Mouse (Mus musculus) heart, adult 2 months (tissue): ENCODE data around the gene Gm10718. TPM values are rescaled to one million over a fixed set of nuclear protein-coding genes. Genes with fewer than 3 reads are reported as not detected.
"Not testable (repeated sequence)": the region's sequence is repeated elsewhere in the genome, so short reads cannot be mapped to it uniquely, and the experiment has no call there.

Experiments
- DNase-seq, 2 experiments: peaks; one replicate each; pipeline ENCODE4 v3.0.0; 2021
- H3K27ac ChIP-seq: fragments of 200-600 bp; 2 replicates; pipeline ENCODE4 v1.8.1; 2022
- H3K27me3 ChIP-seq: fragments of 200-500 bp; 2 replicates; pipeline ENCODE4 v1.6.1; 2012; ENCODE audit warnings: mild to moderate bottlenecking, low read length, inconsistent platforms, mixed read lengths; ENCODE audit not compliant: control insufficient read depth, insufficient read depth
- H3K36me3 ChIP-seq: fragments of 200-500 bp; 2 replicates; pipeline ENCODE4 v1.6.1; 2012; ENCODE audit warnings: low read length, inconsistent platforms; ENCODE audit not compliant: control insufficient read depth, insufficient read depth
- H3K4me1 ChIP-seq: fragments of 200-500 bp; 2 replicates; pipeline ENCODE4 v1.6.1; 2011; ENCODE audit warnings: low read length; ENCODE audit not compliant: control insufficient read depth, insufficient read depth
- H3K4me3 ChIP-seq: fragments of 200-600 bp; 2 replicates; pipeline ENCODE4 v1.8.1; 2022
- H3K79me2 ChIP-seq: fragments of 200-500 bp; replicated peaks from 2 replicates; pipeline ENCODE4 v1.6.1; 2012; ENCODE audit warnings: mild to moderate bottlenecking, inconsistent platforms, low read length, moderate library complexity, mixed read lengths; ENCODE audit not compliant: control insufficient read depth, insufficient read depth
- H3K9ac ChIP-seq: fragments of 200-500 bp; 2 replicates; pipeline ENCODE4 v1.6.1; 2012; ENCODE audit warnings: low read depth, mild to moderate bottlenecking, control low read depth, inconsistent platforms, low read length, mixed read lengths
- WGBS: fragments of 180-500 bp; shearing (Covaris S2); methylation state at CpG from one replicate; pipeline ENCODE4 v1.1.7; 2018; 5-methylcytosine and 5-hydroxymethylcytosine counted together
- intact Hi-C: fragments of 180-260 bp; cut with DNase I; formaldehyde crosslinking; loops from one replicate; pipeline ENCODE4 v1.15.1; 2025
- polyA plus RNA-seq: library from polyadenylated mRNA; depleted of rRNA; stranded (reverse); fragments of >200 nt; gene quantifications from 2 replicates; pipeline ENCODE4 v1.2.3, GENCODE M21; 2012
- total RNA-seq, 2 experiments: library from RNA; stranded (reverse); gene quantifications; 2 replicates each; pipeline ENCODE4 v1.2.3; 2021

The Gm10718 gene
- total and polyA plus RNA-seq, 3 experiments, result 0.60 to 0.75 TPM; not detected in 1

- H3K27me3 ChIP-seq, DNase-seq, H3K79me2 ChIP-seq, H3K9ac ChIP-seq, H3K27ac ChIP-seq, H3K36me3 ChIP-seq, H3K4me3 ChIP-seq, H3K4me1 ChIP-seq, intact Hi-C loops: not testable (repeated sequence)
- WGBS, result 82% methylated on average over 3 of the region's 7 CpGs
Measured at GRCm38 (mm10) chr9:3012054-3012621, 11.2 kb upstream of the Gm10718 start.

DNA sequence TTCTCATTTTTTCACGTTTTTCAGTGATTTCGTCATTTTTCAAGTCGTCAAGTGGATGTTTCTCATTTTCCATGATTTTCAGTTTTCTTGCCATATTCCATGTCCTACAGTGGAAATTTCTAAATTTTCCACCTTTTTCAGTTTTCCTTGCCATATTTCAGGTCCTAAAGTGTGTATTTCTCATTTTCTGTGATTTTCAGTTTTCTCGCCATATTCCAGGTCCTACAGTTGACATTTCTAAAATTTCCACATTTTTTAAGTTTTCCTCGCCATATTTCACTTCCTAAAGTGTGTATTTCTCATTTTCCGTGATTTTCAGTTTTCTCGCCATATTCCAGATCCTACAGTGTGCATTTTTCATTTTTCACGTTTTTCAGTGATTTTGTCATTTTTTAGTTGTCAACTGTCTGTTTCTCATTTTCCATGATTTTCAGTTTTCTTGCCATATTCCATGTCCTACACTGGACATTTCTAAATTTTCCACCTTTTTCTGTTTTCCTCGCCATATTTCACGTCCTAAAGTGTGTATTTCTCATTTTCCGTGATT, 10.5 kb upstream of the Gm10718 start, which contains the start of gene Gm10721:
TSS of gene Gm10721 (plus strand) at position 408 of the 547 bp plus-strand sequence.
- intact Hi-C loops, H3K36me3 ChIP-seq, H3K4me3 ChIP-seq, H3K27ac ChIP-seq, H3K9ac ChIP-seq, H3K4me1 ChIP-seq, H3K79me2 ChIP-seq, DNase-seq, H3K27me3 ChIP-seq: not testable (repeated sequence)
- no CpG with 5 or more reads among the region's 11 CpGs for WGBS

DNA sequence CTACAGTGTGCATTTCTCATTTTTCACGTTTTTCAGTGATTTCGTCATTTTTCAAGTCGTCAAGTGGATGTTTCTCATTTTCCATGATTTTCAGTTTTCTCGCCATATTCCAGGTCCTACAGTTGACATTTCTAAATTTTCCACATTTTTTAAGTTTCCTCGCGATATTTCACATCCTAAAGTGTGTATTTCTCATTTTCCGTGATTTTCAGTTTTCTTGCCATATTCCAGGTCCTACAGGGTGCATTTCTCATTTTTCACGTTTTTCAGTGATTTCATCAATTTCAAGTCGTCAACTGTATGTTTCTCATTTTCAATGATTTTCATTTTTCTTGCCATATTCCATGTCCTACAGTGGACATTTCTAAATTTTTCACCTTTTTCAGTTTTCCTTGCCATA, 8.0 kb upstream of the Gm10718 start, which contains the start of gene Gm10720:
TSS of gene Gm10720 (plus strand) at position 301 of the 400 bp plus-strand sequence.
- H3K79me2 ChIP-seq, H3K27me3 ChIP-seq, H3K36me3 ChIP-seq, DNase-seq, H3K4me3 ChIP-seq, H3K9ac ChIP-seq, H3K4me1 ChIP-seq, intact Hi-C loops, H3K27ac ChIP-seq: not testable (repeated sequence)
- WGBS, result 63% methylated on average over 5 of the region's 9 CpGs

GRCm38 (mm10) chr9:3015896-3016295, 7.5 kb upstream of the Gm10718 start:
- H3K4me1 ChIP-seq, H3K27ac ChIP-seq, H3K9ac ChIP-seq, H3K4me3 ChIP-seq, H3K27me3 ChIP-seq, intact Hi-C loops, DNase-seq, H3K79me2 ChIP-seq, H3K36me3 ChIP-seq: not testable (repeated sequence)
- 72% methylated on average over 6 of the region's 6 CpGs for WGBS

DNA sequence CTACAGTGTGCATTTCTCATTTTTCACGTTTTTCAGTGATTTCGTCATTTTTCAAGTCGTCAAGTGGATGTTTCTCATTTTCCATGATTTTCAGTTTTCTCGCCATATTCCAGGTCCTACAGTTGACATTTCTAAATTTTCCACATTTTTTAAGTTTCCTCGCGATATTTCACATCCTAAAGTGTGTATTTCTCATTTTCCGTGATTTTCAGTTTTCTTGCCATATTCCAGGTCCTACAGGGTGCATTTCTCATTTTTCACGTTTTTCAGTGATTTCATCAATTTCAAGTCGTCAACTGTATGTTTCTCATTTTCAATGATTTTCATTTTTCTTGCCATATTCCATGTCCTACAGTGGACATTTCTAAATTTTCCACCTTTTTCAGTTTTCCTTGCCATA, 6.2 kb upstream of the Gm10718 start, which contains the start of gene Gm10719:
TSS of gene Gm10719 (plus strand) at position 301 of the 400 bp plus-strand sequence.
- H3K27ac ChIP-seq, intact Hi-C loops, DNase-seq, H3K36me3 ChIP-seq, H3K79me2 ChIP-seq, H3K9ac ChIP-seq, H3K4me1 ChIP-seq, H3K4me3 ChIP-seq, H3K27me3 ChIP-seq: not testable (repeated sequence)
- 40% methylated on average over 1 of the region's 9 CpGs for WGBS

GRCm38 (mm10) chr9:3018944-3019343, 4.4 kb upstream of the Gm10718 start:
- H3K27ac ChIP-seq, H3K9ac ChIP-seq, H3K36me3 ChIP-seq, H3K79me2 ChIP-seq, H3K4me1 ChIP-seq, H3K27me3 ChIP-seq, H3K4me3 ChIP-seq, intact Hi-C loops, DNase-seq: not testable (repeated sequence)
- WGBS, result 63% methylated on average over 9 of the region's 9 CpGs

DNA sequence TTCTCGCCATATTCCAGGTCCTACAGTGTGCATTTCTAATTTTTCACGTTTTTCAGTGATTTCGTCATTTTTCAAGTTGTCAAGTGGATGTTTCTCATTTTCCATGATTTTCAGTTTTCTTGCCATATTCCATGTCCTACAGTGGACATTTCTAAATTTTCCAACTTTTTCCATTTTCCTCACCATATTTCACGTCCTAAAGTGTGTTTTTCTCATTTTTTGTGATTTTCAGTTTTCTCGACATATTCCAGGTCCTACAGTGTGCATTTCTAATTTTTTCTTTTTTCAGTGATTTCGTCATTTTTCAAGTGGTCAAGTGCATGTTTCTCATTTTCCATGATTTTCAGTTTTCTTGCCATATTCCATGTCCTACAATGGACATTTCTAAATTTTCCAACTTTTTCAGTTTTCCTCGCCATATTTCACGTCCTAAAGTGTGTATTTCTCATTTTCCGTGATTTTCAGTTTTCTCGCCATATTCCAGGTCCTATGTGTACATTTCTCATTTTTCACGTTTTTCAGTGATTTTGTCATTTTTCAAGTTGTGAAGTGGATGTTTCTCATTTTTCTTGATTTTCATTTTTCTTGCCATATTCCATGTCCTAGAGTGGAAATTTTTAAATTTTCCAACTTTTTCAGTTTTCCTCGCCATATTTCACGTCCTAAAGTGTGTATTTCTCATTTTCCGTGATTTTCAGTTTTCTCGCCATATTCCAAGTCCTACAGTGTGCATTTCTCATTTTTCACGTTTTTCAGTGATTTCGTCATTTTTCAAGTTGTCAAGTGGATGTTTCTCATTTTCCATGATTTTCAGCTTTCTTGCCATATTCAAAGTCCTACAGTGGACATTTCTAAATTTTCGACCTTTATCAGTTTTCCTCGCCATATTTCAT, 3.3 kb upstream of the Gm10718 start:
- H3K79me2 ChIP-seq, H3K4me1 ChIP-seq, H3K36me3 ChIP-seq, intact Hi-C loops, H3K9ac ChIP-seq, H3K27me3 ChIP-seq, H3K4me3 ChIP-seq, H3K27ac ChIP-seq: not testable (repeated sequence)
- 78% methylated on average over 17 of the region's 19 CpGs for WGBS
- peak in 1 of 2 experiments; percentile 4 for DNase-seq

GRCm38 (mm10) chr9:3022316-3023008, 885 bp upstream of the Gm10718 start:
- intact Hi-C loops, result not testable (repeated sequence)
- WGBS, result 73% methylated on average over 11 of the region's 13 CpGs

GRCm38 (mm10) chr9:3023985-3024648, 770 bp downstream of the Gm10718 start:
- H3K9ac ChIP-seq, H3K79me2 ChIP-seq, H3K4me3 ChIP-seq, H3K36me3 ChIP-seq, H3K4me1 ChIP-seq, H3K27ac ChIP-seq, H3K27me3 ChIP-seq, intact Hi-C loops: not testable (repeated sequence)
- peak; percentile 42 to 44 for DNase-seq
- 77% methylated on average over 16 of the region's 16 CpGs for WGBS

More at GRCm38 (mm10) chr9:3022316-3023008, 885 bp upstream of the Gm10718 start:
- DNase-seq, result peak in 1 of 2 experiments; percentile 16
- not testable (repeated sequence) for H3K9ac ChIP-seq, H3K79me2 ChIP-seq, H3K4me3 ChIP-seq, H3K36me3 ChIP-seq, H3K27me3 ChIP-seq, H3K4me1 ChIP-seq, H3K27ac ChIP-seq
